Mouse (Mus musculus) embryonic fibroblast, embryonic 13.5 days (primary cell): ENCODE results near the gene Oas1d.

Experiments used
- CTCF ChIP-seq: IDR thresholded peaks from 2 replicates; pipeline ENCODE4 v1.5.1; 2011; ENCODE audit warnings: mild to moderate bottlenecking, control low read depth, low read length, moderate library complexity, borderline replicate concordance; ENCODE audit not compliant: insufficient read depth
- POLR2A ChIP-seq: IDR thresholded peaks from 2 replicates; pipeline ENCODE4 v1.6.1; 2011; ENCODE audit warnings: low read depth, mild to moderate bottlenecking, control low read depth, low read length, moderate library complexity

DNA sequence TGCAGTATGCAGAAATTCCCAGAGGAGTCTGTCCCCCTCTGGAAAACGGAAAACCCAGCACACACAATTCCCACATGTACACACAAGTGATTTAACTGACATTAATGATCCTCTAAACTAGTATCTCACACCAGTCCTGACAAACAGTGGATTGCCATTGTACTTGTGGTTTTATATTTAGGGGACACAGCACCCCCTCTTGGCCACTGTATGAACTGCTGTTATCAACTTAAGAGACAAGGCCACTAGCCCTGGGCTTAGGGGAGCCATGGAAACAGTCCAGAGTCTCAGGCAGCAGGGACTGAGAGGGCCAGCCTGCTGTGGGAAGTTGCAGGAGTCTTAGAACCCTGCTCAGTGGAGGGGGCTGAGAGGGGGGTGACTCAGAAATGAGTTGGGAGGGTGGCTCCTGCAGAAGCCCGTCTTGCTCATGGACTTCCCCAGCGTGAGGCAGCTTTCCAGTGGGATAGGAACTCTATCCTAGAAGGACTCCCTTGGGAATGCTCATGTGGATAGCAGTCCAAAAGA, 48.9 kb upstream of the Oas1d start:
- no peak for TF ChIP-seq CTCF
- TF ChIP-seq POLR2A = no peak
